ENCODE assay signal across 13 mouse cellular contexts in the genomic region with DNA sequence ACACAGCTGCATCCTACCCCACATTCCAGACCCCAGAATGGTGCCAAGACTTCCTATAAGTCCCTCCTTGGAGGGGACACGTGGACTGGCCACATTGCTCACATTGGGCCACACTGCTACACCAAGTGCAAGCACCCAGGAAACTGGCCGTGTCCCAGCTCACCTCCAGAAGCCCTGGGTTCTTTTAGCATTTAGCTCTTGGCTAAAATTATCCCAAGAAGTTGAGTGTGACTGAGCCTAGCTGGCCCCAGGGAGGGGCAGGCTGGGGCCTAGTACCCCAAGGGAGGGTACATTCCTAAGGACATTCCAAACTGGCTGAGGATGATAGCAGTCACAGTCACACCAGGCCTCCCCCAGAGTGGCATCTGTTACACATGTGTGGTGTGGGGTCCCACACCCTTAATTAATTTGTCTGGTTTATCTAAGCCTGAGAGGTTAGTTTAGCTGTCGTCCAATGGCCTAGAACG. TPM values are rescaled to one million over a fixed set of nuclear protein-coding genes. Genes with fewer than 3 reads are reported as not detected.
DNase-seq lines count a peak whose midpoint lies in the region; ATAC-seq and TF ChIP-seq lines count a peak whose summit lies in the region.
"Had no signal": no experiment of that assay in that cellular context is flagged by ENCODE, and none has a peak within 500 bp of the region (broad histone marks: within the 10 kb centered on the region; RNA-seq: fewer than 3 reads in every experiment).

No protein-coding gene starts in this region.

- H3K9ac ChIP-seq in heart, embryonic 12.5 days: no peak overlapping the region
- no peak overlapping the region for H3K9ac ChIP-seq in heart, adult 2 months (ENCODE audit: low read depth, low read length)
- H3K9ac ChIP-seq in intestine, postnatal 0 days (ENCODE audit: low read depth, low read length): no peak overlapping the region
- no peak overlapping the region for H3K9ac ChIP-seq in limb, embryonic 14.5 days (ENCODE audit: low read depth, low read length, severe bottlenecking)
- H3K9ac ChIP-seq: hindbrain, embryonic 15.5 days had no signal

- no peak overlapping the region for H3K4me2 ChIP-seq in heart, embryonic 12.5 days
- peak overlapping the region; percentile 52 for H3K4me2 ChIP-seq in intestine, postnatal 0 days (replicated peaks; ENCODE audit: low read depth)
- no peak overlapping the region for H3K4me2 ChIP-seq in limb, embryonic 14.5 days (replicated peaks; ENCODE audit: low read depth, low read length, severe bottlenecking)
- H3K4me2 ChIP-seq: hindbrain, embryonic 15.5 days had no signal

- no peak for TF ChIP-seq EP300 in heart, adult 2 months (IDR thresholded peaks at IDR 0.05; ENCODE audit: insufficient read depth, low read depth, low read length)

- no peaks in the 10 kb centered on the region for H3K9me3 ChIP-seq in heart, embryonic 12.5 days (replicated peaks)
- no peaks in the 10 kb centered on the region for H3K9me3 ChIP-seq in intestine, postnatal 0 days (ENCODE audit: control insufficient read depth)
- H3K9me3 ChIP-seq in limb, embryonic 14.5 days (ENCODE audit: control insufficient read depth, low read length): no peaks in the 10 kb centered on the region
- H3K9me3 ChIP-seq: hindbrain, embryonic 15.5 days; megakaryocyte, embryonic 14.5 days had no signal

- H3K36me3 ChIP-seq in heart, embryonic 12.5 days: no peaks in the 10 kb centered on the region
- H3K36me3 ChIP-seq in heart, adult 2 months (ENCODE audit: control insufficient read depth, insufficient read depth, low read length): no peaks in the 10 kb centered on the region
- peaks cover 29% of the 10 kb centered on the region; the same call in 1 of the 2 replicates for H3K36me3 ChIP-seq in intestine, postnatal 0 days (ENCODE audit: control insufficient read depth, insufficient read depth)
- H3K36me3 ChIP-seq in limb, embryonic 14.5 days (ENCODE audit: control insufficient read depth, insufficient read depth, low read length): no peaks in the 10 kb centered on the region
- H3K36me3 ChIP-seq: hindbrain, embryonic 15.5 days had no signal

- H3K4me3 ChIP-seq in heart, embryonic 12.5 days: no peak overlapping the region
- no peak overlapping the region for H3K4me3 ChIP-seq in heart, adult 2 months
- no peak overlapping the region for H3K4me3 ChIP-seq in intestine, postnatal 0 days (ENCODE audit: low read depth, low read length)
- H3K4me3 ChIP-seq in limb, embryonic 14.5 days (replicated peaks; ENCODE audit: low read length): no peak overlapping the region
- H3K4me3 ChIP-seq: hindbrain, embryonic 15.5 days; left cerebral cortex, adult 2 months; megakaryocyte, embryonic 14.5 days had no signal

- WGBS in heart, embryonic 12.5 days: 26% methylated on average over 4 of the region's 4 CpGs
- 52% methylated on average over 4 of the region's 4 CpGs for WGBS in heart, adult 2 months
- WGBS in intestine, postnatal 0 days: 20% methylated on average over 4 of the region's 4 CpGs
- 42% methylated on average over 4 of the region's 4 CpGs for WGBS in limb, embryonic 14.5 days

- intact Hi-C loops in heart, adult 2 months (cut with DNase I): no loop called here

- H3K27me3 ChIP-seq in heart, embryonic 12.5 days (replicated peaks): peaks cover 17% of the 10 kb centered on the region
- H3K27me3 ChIP-seq in heart, adult 2 months (ENCODE audit: control insufficient read depth, insufficient read depth, low read length): no peaks in the 10 kb centered on the region
- no peaks in the 10 kb centered on the region for H3K27me3 ChIP-seq in Patski
- no peaks in the 10 kb centered on the region for H3K27me3 ChIP-seq in intestine, postnatal 0 days (replicated peaks; ENCODE audit: control insufficient read depth, insufficient read depth, low read length)
- no peaks in the 10 kb centered on the region for H3K27me3 ChIP-seq in limb, embryonic 14.5 days (ENCODE audit: control insufficient read depth, insufficient read depth, low read length)

- in situ Hi-C loops in Patski (cut with MboI; ENCODE audit: low pct_unique_long_range_greater_than_20kb): loop anchor here (25.0 kb wide), 1 partner anchor 256 kb away; the partner anchor contains the start of genes Ccdc27 and Smim1

- peaks cover 27% of the 10 kb centered on the region for H3K4me1 ChIP-seq in heart, embryonic 12.5 days (replicated peaks)
- no peaks in the 10 kb centered on the region for H3K4me1 ChIP-seq in heart, adult 2 months (ENCODE audit: control insufficient read depth, insufficient read depth, low read length)
- H3K4me1 ChIP-seq in intestine, postnatal 0 days (replicated peaks; ENCODE audit: control insufficient read depth, insufficient read depth, low read length): peaks cover 4% of the 10 kb centered on the region; the same call in 1 of the 2 replicates
- peaks cover 15% of the 10 kb centered on the region for H3K4me1 ChIP-seq in limb, embryonic 14.5 days (ENCODE audit: control insufficient read depth, insufficient read depth, low read length)
- H3K4me1 ChIP-seq: hindbrain, embryonic 15.5 days; megakaryocyte, embryonic 14.5 days had no signal

- TF ChIP-seq CTCF in heart, adult 2 months (IDR thresholded peaks at IDR 0.05): no peak
- no peak for TF ChIP-seq CTCF in Patski (IDR thresholded peaks at IDR 0.05)
- no peak for TF ChIP-seq CTCF in intestine, postnatal 0 days (IDR thresholded peaks at IDR 0.05; ENCODE audit: low read depth)

- CTCF ChIA-PET in Patski (lab: Charles Lee): no interaction called here

- ATAC-seq in heart, embryonic 12.5 days (ENCODE audit: insufficient number of reproducible peaks, low FRiP score): no peak
- ATAC-seq in Patski: peak; percentile 52
- peak; percentile 16; the same call in 1 of the 2 replicates for ATAC-seq in intestine, postnatal 0 days
- ATAC-seq in limb, embryonic 14.5 days (ENCODE audit: low FRiP score, low read depth): no peak

- H3K27ac ChIP-seq in heart, embryonic 12.5 days (ENCODE audit: poor library complexity, severe bottlenecking): peak overlapping the region; percentile 30; the same call in 1 of the 2 replicates
- no peak overlapping the region for H3K27ac ChIP-seq in heart, adult 2 months
- H3K27ac ChIP-seq in intestine, postnatal 0 days (ENCODE audit: low read depth, low read length): peak overlapping the region; percentile 30; the same call in 1 of the 2 replicates
- no peak overlapping the region for H3K27ac ChIP-seq in limb, embryonic 14.5 days (replicated peaks; ENCODE audit: low read depth, low read length)
- H3K27ac ChIP-seq: hindbrain, embryonic 15.5 days; left cerebral cortex, adult 2 months had no signal

- no peak for TF ChIP-seq POLR2A in heart, adult 2 months (IDR thresholded peaks at IDR 0.05; ENCODE audit: insufficient read depth, low read depth, low read length)
- no peak for TF ChIP-seq POLR2A in limb, embryonic 14.5 days (IDR thresholded peaks at IDR 0.05; ENCODE audit: borderline replicate concordance, extremely low read depth, insufficient read depth, insufficient read length)

- H3K79me2 ChIP-seq in heart, adult 2 months (replicated peaks; ENCODE audit: control insufficient read depth, insufficient read depth, low read length): no peaks in the 10 kb centered on the region

- POLR2A ChIA-PET in Patski (lab: Charles Lee): no interaction called here

- no peak for DNase-seq in heart, adult 2 months
- DNase-seq in Patski (ENCODE audit: low read depth, low spot score): peak; percentile 22
- DNase-seq in limb, embryonic 14.5 days (ENCODE audit: low spot score): peak; percentile 30
- DNase-seq in thymus, postnatal 36 days: no peak
- DNase-seq in yolk sac, embryonic 10.5 days (ENCODE audit: low spot score): no peak
- no peak for DNase-seq in gastrocnemius, adult 8-10 months (ENCODE audit: low spot score in 2 of 2)
- DNase-seq: cerebellum, postnatal 25 days; right cerebral cortex, postnatal 14 days had no signal

RNA-seq across cellular contexts. Expression of gene Arhgef16, which starts 7.7 kb away (rescaled TPM):
- 1.8 and 1.9 TPM in 2 replicates for polyA plus RNA-seq in heart, embryonic 12.5 days (2016; fragmentation: Nextera tagmentation; extraction: Ambion mirVana)
- total RNA-seq in heart, adult 2 months (2021): under 1 TPM; 0.36 to 0.39 TPM
- 1.2 and 1.6 TPM in 2 replicates for polyA plus RNA-seq in heart, adult 2 months (2012; rRNA removed)
- polyA plus RNA-seq in Patski (2021): 1.6 TPM
- 65.9 and 69.4 TPM in 2 replicates for polyA plus RNA-seq in intestine, postnatal 0 days (2015; fragmentation: Nextera tagmentation; extraction: Ambion mirVana)
- polyA plus RNA-seq in limb, embryonic 14.5 days (2012; rRNA removed): 4.2 and 6.0 TPM in 2 replicates
- polyA plus RNA-seq in limb, embryonic 14.5 days (2014; fragmentation: Nextera tagmentation; extraction: Ambion mirVana): 6.1 and 6.2 TPM in 2 replicates
- under 1 TPM in 3 of 4 experiments, not detected in 1; 0.15 to 0.67 (median 0.17) TPM for total RNA-seq in gastrocnemius, adult 8-10 months (2022)

RNA-seq across cellular contexts. Expression of gene B230104I21Rik, which starts 42.2 kb away (rescaled TPM):
- not detected in 2 replicates for polyA plus RNA-seq in heart, embryonic 12.5 days (2016; fragmentation: Nextera tagmentation; extraction: Ambion mirVana)
- total RNA-seq in heart, adult 2 months (2021): not detected
- not detected in 2 replicates for polyA plus RNA-seq in heart, adult 2 months (2012; rRNA removed)
- not detected for polyA plus RNA-seq in Patski (2021)
- polyA plus RNA-seq in intestine, postnatal 0 days (2015; fragmentation: Nextera tagmentation; extraction: Ambion mirVana): not detected in 2 replicates
- not detected in 2 replicates for polyA plus RNA-seq in limb, embryonic 14.5 days (2012; rRNA removed)
- not detected in 2 replicates for polyA plus RNA-seq in limb, embryonic 14.5 days (2014; fragmentation: Nextera tagmentation; extraction: Ambion mirVana)
- total RNA-seq in gastrocnemius, adult 8-10 months (2022): not detected
- total RNA-seq: left cerebral cortex, adult 2 months had no signal
- polyA plus RNA-seq: hindbrain, embryonic 15.5 days had no signal

Comparison
In these comparisons a context has a peak if more than half of its experiments do, and no peak if none do; other contexts are left out.
1. H3K27ac ChIP-seq: peak in heart, embryonic 12.5 days (single experiment) and intestine, postnatal 0 days (single experiment); none in heart, adult 2 months (single experiment) and limb, embryonic 14.5 days (single experiment).
2. ATAC-seq: peak in Patski (single experiment) and intestine, postnatal 0 days (single experiment); none in heart, embryonic 12.5 days (single experiment) and limb, embryonic 14.5 days (single experiment).
3. DNase-seq: peak in Patski (single experiment) and limb, embryonic 14.5 days (single experiment); none in heart, adult 2 months (0 of 2), thymus, postnatal 36 days (0 of 2), yolk sac, embryonic 10.5 days (single experiment) and gastrocnemius, adult 8-10 months (0 of 2).